Mouse (Mus musculus) cerebellum, adult 8-10 months (tissue): ENCODE results near the gene 6330409D20Rik.

Source experiments
- DNase-seq: peaks from one replicate; pipeline ENCODE4 v3.0.0; 2022

Gene 6330409D20Rik

GRCm38 (mm10) chr2:32740916-32741272 is at the start of gene 6330409D20Rik:
Gene 6330409D20Rik (minus strand): TSS chr2:32741016.
- no peak for DNase-seq

- no peak for DNase-seq
These were observed 47.8 kb upstream of the 6330409D20Rik start for GRCm38 (mm10) chr2:32788581-32788980.

- peak; percentile 62 for DNase-seq
These were observed 46.4 kb upstream of the 6330409D20Rik start for GRCm38 (mm10) chr2:32787176-32787575.

- no peak for DNase-seq
These were observed 43.3 kb upstream of the 6330409D20Rik start, which contains the start of gene Cfap157 for GRCm38 (mm10) chr2:32784048-32784681. Gene Cfap157 (minus strand): TSS chr2:32784428.

GRCm38 (mm10) chr2:32781710-32782109 is 40.9 kb upstream of the 6330409D20Rik start:
- no peak for DNase-seq

GRCm38 (mm10) chr2:32779714-32780113 is 38.9 kb upstream of the 6330409D20Rik start:
- DNase-seq: no peak

GRCm38 (mm10) chr2:32779131-32779530 is 38.3 kb upstream of the 6330409D20Rik start:
- DNase-seq: peak; percentile 77

GRCm38 (mm10) chr2:32778081-32778480 is 37.3 kb upstream of the 6330409D20Rik start:
- no peak for DNase-seq

GRCm38 (mm10) chr2:32776192-32776591 is 35.4 kb upstream of the 6330409D20Rik start:
- no peak for DNase-seq

- peak; percentile 97 for DNase-seq
These were observed 34.7 kb upstream of the 6330409D20Rik start, which contains the start of the genes Ttc16 and Ptrh1 for GRCm38 (mm10) chr2:32775359-32776074. Gene Ttc16 (minus strand): TSS chr2:32775633. Gene Ptrh1 (plus strand): TSS chr2:32775786.

GRCm38 (mm10) chr2:32772626-32773279 is 31.9 kb upstream of the 6330409D20Rik start:
- DNase-seq: no peak

GRCm38 (mm10) chr2:32771886-32772285 is 31.1 kb upstream of the 6330409D20Rik start:
- DNase-seq: no peak

- no peak for DNase-seq
These were observed 28.7 kb upstream of the 6330409D20Rik start for GRCm38 (mm10) chr2:32769327-32770085.

- no peak for DNase-seq
These were observed 28.0 kb upstream of the 6330409D20Rik start for GRCm38 (mm10) chr2:32768661-32769285.

GRCm38 (mm10) chr2:32767241-32767640 is 26.4 kb upstream of the 6330409D20Rik start:
- DNase-seq: no peak

GRCm38 (mm10) chr2:32763353-32763752 is 22.5 kb upstream of the 6330409D20Rik start:
- DNase-seq: no peak

- DNase-seq: no peak
These were observed 21.0 kb upstream of the 6330409D20Rik start for GRCm38 (mm10) chr2:32761859-32762258.

GRCm38 (mm10) chr2:32761361-32761760 is 20.5 kb upstream of the 6330409D20Rik start:
- no peak for DNase-seq

- no peak for DNase-seq
These were observed 18.2 kb upstream of the 6330409D20Rik start for GRCm38 (mm10) chr2:32759001-32759400.

GRCm38 (mm10) chr2:32758503-32758902 is 17.7 kb upstream of the 6330409D20Rik start:
- DNase-seq: no peak

GRCm38 (mm10) chr2:32757056-32757845 is 16.4 kb upstream of the 6330409D20Rik start, which contains the start of gene Tor2a:
Gene Tor2a (plus strand): TSS chr2:32757234.
- peak; percentile 95 for DNase-seq

GRCm38 (mm10) chr2:32756674-32757055 is 15.8 kb upstream of the 6330409D20Rik start:
- no peak for DNase-seq
